Mouse (Mus musculus) stomach, postnatal 0 days (tissue): ENCODE data around the gene Phtf2.
"Not testable (repeated sequence)": the region's sequence is repeated elsewhere in the genome, so short reads cannot be mapped to it uniquely, and the experiment has no call there.

Source experiments
- CTCF ChIP-seq: IDR thresholded peaks from 2 replicates; pipeline ENCODE4 v1.5.1; 2016; ENCODE audit warnings: antibody characterized with exemption, low read depth, mild to moderate bottlenecking, moderate library complexity
- EP300 ChIP-seq: optimal IDR thresholded peaks from 2 replicates; pipeline ENCODE3; 2016; ENCODE audit warnings: antibody characterized with exemption

- not testable (repeated sequence) for TF ChIP-seq CTCF, EP300
Measured at GRCm38 (mm10) chr5:20786471-20786870, 95.5 kb downstream of the Phtf2 start.
